Mouse (Mus musculus) E14TG2a.4 (cell line): ENCODE data around the gene Zfp148.

Experiments
- CTCF ChIP-seq: conservative IDR thresholded peaks from 2 replicates; pipeline ENCODE4 v1.5.1; 2014; ENCODE audit warnings: low read length
- NANOG ChIP-seq: IDR thresholded peaks from 2 replicates; pipeline ENCODE4 v1.6.1; 2014; ENCODE audit warnings: borderline replicate concordance, low read length, mixed read lengths
- POU5F1 ChIP-seq: IDR thresholded peaks from 2 replicates; pipeline ENCODE4 v1.6.1; 2014; ENCODE audit warnings: low read length, borderline replicate concordance

DNA sequence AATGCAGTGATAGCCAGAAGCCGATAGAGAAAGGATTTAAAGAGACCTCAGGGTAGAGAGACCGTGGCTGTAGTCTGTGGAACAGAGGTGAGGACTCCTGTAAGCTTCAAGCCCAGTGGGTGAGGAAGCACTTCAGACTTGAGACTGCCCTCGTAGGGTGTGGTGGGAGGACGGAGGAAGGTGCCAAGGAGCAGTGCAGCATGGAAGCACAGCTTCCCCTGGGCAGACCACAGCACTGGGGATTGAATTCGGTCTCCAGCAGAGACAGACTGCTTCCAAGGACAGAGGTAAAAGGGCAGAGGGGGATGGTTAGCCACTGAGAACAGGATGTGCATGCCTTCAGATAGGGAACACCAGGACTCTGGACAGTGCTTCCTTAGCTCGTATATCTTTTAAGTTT, 86.8 kb downstream of the Zfp148 start:
- no peak for TF ChIP-seq CTCF
- no peak for TF ChIP-seq POU5F1
- no peak for TF ChIP-seq NANOG
